Mouse (Mus musculus): Measurements from ENCODE around the gene Spats1.
"Not testable (repeated sequence)": the region's sequence is repeated elsewhere in the genome, so short reads cannot be mapped to it uniquely, and the experiment has no call there.

Spats1 gene

DNA sequence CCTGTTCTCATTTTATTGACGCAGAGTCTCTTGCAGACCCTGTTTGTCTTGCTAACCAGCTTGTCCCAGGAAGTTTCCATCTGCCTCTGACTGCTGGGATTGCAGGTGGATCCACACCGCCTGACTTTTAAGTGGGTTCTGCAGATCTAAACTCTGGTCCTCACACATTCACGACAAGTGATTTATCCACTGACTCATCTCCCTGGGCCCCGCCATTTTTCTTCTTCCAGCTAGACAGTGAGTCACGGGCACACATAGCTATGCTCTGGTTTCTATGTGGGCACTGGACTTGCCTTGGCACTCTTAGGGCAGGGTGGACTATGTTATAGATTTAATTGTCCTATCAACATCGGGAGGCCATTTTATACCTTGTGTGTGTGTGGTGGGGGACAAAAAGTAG is 14.5 kb upstream of the Spats1 start:
- peak; percentile 57 for DNase-seq (ENCODE audit: low read depth, low spot score)

DNA sequence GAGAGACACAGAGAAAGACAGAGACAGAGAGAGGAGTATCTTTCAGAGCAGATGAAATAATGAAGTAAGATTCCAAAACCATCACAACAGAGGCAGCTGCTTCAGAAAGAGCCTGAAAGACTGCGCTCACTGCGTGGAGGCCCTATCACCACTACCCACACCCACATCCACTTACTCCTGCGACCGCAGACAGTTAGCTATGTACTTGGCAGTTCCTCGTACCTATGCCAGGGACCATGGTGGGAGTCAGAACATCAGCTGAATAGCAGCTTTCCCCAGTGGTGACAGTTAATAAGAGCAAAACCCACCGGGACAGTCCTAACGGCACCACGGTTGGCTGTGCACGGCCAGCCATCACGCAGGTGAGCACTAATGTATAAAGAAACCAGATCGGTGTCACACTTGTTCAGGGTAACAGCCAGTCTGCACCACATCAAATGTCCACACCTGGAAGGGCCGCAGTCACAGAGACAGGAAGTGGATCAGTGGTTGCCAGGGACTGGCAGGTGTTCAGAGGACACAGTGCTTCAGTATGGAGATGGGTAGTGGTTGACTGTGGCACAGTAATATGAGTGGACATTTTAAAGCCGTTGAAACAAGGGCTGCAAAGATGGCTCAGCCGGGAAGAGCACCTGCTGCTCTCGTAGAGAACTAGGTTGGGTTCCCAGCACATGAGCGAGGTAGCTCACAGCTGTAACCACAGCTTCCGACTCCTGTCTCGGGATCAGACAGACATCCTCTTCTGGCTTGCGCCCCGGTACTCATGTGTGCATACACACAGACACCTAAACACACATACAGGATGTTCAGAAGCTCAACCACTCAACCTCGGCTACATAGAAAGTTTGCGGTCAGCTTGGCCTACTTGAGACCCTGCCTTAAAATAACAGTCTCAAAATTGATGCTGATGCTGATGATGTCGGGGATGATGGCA is 13.4 kb upstream of the Spats1 start:
- no peak for DNase-seq (ENCODE audit: low read depth, low spot score)

- DNase-seq (ENCODE audit: low read depth, low spot score) = no peak
These were observed 12.0 kb upstream of the Spats1 start for GRCm38 (mm10) chr17:45487216-45487615.

DNA sequence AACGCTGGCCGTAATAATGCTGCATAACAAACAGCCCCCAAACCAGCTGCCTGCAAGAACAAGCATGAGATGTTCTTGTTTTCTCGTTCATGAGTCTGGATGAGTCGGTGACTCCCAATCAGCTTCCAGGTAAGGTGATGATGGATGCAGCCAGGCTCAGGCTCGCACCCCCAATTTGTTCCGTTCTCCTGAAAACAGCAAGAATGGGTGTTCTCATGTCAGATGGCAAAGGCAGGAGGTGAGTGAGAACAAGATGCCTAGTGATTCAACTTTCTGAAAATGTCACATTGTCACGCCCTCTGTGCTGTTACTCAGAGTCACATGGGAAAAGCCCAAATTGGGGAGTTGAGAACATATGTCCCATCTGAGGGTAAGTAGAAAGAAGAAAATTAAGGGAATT is 10.4 kb upstream of the Spats1 start:
- no peak for DNase-seq (ENCODE audit: low read depth, low spot score)

DNA sequence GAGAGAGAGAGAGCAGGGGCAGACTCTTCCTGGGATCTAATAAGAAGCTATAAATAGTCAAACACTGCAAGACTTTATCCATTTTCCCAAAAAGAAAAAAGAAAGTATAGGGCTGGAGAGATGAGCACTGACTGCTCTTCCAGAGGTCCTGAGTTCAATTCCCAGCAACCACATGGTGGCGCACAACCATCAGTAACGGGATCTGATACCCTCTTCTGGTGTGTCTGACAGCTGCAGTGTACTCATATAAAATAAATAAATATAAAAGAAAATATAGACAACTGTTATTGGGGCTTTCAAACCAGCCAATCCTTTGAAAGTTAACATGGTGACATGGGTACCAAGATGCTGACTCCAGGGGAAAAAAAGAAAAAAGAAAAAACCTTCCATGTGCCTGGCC is 5.2 kb upstream of the Spats1 start:
- DNase-seq (ENCODE audit: low read depth, low spot score) = no peak

- peak; percentile 87 for DNase-seq (ENCODE audit: low read depth, low spot score)
These were observed 3.1 kb upstream of the Spats1 start for GRCm38 (mm10) chr17:45478234-45478825.

GRCm38 (mm10) chr17:45474146-45474545 is 1.1 kb downstream of the Spats1 start:
- DNase-seq (ENCODE audit: low read depth, low spot score) = no peak

- no peak for DNase-seq (ENCODE audit: low read depth, low spot score)
These were observed 1.5 kb downstream of the Spats1 start for GRCm38 (mm10) chr17:45473667-45474066.

DNA sequence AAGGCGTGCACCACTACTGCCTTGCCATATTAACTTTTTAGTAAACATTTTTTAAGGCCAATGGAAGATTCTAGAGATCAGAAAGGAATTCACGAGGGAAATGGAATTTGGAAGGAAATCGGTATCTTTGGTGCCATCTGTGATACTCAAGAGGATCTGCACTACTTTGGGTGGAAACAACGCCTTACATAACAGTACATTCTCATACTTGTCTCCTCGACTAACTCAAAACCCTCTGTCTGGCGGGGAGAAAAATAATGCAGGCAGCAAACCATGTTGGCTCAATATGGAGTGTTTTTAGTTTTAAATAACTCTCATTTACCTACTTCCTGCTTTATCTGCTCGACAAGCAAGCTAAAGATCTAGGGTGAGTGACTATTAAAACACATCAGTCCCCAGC is 4.5 kb downstream of the Spats1 start:
- no peak for DNase-seq (ENCODE audit: low read depth, low spot score)

- DNase-seq (ENCODE audit: low read depth, low spot score) = peak; percentile 31
These were observed 6.9 kb downstream of the Spats1 start for GRCm38 (mm10) chr17:45468302-45468701.

- no peak for DNase-seq (ENCODE audit: low read depth, low spot score)
These were observed 8.5 kb downstream of the Spats1 start for GRCm38 (mm10) chr17:45466701-45467100.

- DNase-seq (ENCODE audit: low read depth, low spot score) = no peak
These were observed 11.0 kb downstream of the Spats1 start for GRCm38 (mm10) chr17:45464255-45464654.

DNA sequence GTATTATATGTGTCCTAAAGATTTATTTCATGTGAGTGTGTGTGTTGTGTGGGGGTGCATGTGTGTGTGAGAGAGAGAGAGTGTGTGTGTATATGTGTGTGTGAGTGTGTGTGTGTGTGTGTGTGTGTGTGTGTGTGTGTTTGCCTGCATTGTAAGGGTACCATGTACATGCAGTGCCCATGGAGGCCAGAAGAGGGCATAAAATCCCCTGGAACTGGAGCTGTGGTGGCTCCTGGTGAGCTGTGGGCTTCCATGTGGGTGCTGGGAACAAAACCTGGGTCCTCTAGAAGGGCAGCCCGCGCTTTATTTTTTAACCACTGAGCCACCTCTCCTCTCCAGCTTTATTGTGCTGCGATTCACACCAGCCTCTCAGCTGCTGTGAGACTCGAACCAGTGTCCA is 12.7 kb downstream of the Spats1 start:
- no peak for DNase-seq (ENCODE audit: low read depth, low spot score)

- no peak for DNase-seq (ENCODE audit: low read depth, low spot score)
These were observed 16.2 kb downstream of the Spats1 start for GRCm38 (mm10) chr17:45459062-45459461.

DNA sequence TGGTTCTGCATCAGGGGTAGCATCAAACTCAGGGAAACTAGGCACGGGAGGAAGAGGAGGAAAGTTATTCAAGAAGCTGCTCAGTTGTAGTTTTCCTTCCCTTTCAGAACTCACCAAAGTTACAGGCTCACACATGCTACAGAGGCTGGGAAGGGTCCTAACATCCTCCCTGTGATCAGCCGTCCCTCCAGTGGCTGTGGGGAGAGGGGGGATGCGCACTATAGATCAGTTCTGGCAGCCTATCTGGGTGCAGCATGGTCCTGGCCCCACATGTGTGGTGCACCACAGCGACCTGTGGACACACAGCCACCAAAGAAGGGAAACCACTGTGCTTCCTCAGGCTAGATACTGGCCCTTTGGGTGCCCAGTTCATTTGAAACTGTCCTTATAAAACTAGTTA is 16.7 kb downstream of the Spats1 start:
- DNase-seq (ENCODE audit: low read depth, low spot score) = no peak

GRCm38 (mm10) chr17:45457487-45457886 is 17.7 kb downstream of the Spats1 start:
- peak; percentile 51 for DNase-seq (ENCODE audit: low read depth, low spot score)

- DNase-seq (ENCODE audit: low read depth, low spot score) = no peak
These were observed 18.7 kb downstream of the Spats1 start for GRCm38 (mm10) chr17:45456260-45457152.

- DNase-seq (ENCODE audit: low read depth, low spot score) = not testable (repeated sequence)
These were observed 19.4 kb downstream of the Spats1 start for GRCm38 (mm10) chr17:45455783-45456182.

GRCm38 (mm10) chr17:45454794-45455193 is 20.4 kb downstream of the Spats1 start:
- DNase-seq (ENCODE audit: low read depth, low spot score) = no peak

- DNase-seq (ENCODE audit: low read depth, low spot score) = no peak
These were observed 22.9 kb downstream of the Spats1 start for GRCm38 (mm10) chr17:45452271-45452670.

DNA sequence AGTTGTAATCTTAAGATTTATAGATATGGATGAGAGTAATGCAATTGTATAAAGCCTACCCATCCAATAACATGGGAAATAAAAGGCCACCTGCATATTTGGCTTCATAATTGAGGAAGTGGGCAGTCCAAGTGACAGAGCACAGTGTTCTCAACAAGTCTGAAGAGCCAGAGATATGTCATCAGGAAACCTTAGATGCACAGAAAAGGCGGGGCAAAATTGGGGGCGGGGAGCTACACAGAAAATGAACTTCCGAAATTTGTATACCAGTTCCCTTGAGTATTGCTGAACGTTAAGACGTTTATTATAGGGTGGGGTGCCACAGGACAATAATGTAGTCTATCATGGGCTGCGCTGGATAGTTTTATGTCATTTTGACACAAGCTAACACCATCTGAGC is 25.1 kb downstream of the Spats1 start:
- DNase-seq (ENCODE audit: low read depth, low spot score) = no peak

DNA sequence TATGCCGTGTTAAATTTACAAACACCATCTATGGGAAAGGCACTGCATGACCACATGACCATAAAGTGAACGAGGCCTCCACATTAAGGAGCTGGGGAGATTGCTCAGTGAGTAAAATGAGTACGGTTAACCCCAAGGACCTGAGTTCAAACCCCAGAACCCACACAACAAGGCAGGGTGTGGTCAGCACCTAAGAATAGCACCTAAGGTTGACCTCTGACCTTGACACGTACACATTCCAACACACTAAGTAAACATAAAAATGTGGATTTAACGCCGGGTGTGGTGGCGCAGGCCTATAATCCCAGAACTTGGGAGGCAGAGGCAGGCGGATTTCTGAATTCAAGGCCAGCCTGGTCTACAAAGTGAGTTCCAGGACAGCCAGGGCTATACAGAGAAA is 25.6 kb downstream of the Spats1 start:
- no peak for DNase-seq (ENCODE audit: low read depth, low spot score)

All from 3T3-L1 (cell line).